Mouse (Mus musculus) hindbrain, embryonic 10.5 days (tissue): ENCODE measurements around the gene Sox10. TPM values are rescaled to one million over a fixed set of nuclear protein-coding genes. Genes with fewer than 3 reads are reported as not detected.

ENCODE experiments used
- DNase-seq: peaks from one replicate; pipeline ENCODE4 v3.0.0-alpha.2; 2017; ENCODE audit warnings: low spot score
- H3K27ac ChIP-seq: fragments of 300-500 bp; sonication (generic); 2 replicates; pipeline ENCODE4 v1.5.1; 2016; ENCODE audit warnings: mild to moderate bottlenecking, moderate library complexity
- H3K27me3 ChIP-seq: fragments of 300-500 bp; sonication (generic); 2 replicates; pipeline ENCODE4 v1.6.1; 2016; ENCODE audit warnings: mild to moderate bottlenecking; ENCODE audit not compliant: poor library complexity, insufficient read depth, severe bottlenecking
- H3K36me3 ChIP-seq: fragments of 300-500 bp; sonication (generic); 2 replicates; pipeline ENCODE4 v1.6.1; 2016; ENCODE audit warnings: mild to moderate bottlenecking, moderate library complexity
- H3K4me1 ChIP-seq: fragments of 300-500 bp; sonication (generic); replicated peaks from 2 replicates; pipeline ENCODE4 v1.6.1; 2016; ENCODE audit warnings: mild to moderate bottlenecking
- H3K4me3 ChIP-seq: fragments of 300-500 bp; sonication (generic); 2 replicates; pipeline ENCODE4 v1.5.1; 2016; ENCODE audit warnings: mild to moderate bottlenecking, moderate library complexity
- H3K9me3 ChIP-seq: fragments of 300-500 bp; sonication (generic); 2 replicates; pipeline ENCODE4 v1.6.1; 2016; ENCODE audit warnings: mild to moderate bottlenecking, moderate library complexity
- WGBS: fragments of 180-500 bp; shearing (Covaris S2); methylation state at CpG from one replicate; pipeline ENCODE4 v1.1.7; 2016; 5-methylcytosine and 5-hydroxymethylcytosine counted together
- polyA plus RNA-seq: library from polyadenylated mRNA; unstranded; fragments of >200 nt; fragmentation: Nextera tagmentation; extraction: Ambion mirVana; gene quantifications from 2 replicates; pipeline ENCODE4 v1.2.1, GENCODE M21; 2016

The Sox10 gene
- polyA plus RNA-seq, 1 experiment from 2014 or later: 9.2 TPM

- Histone ChIP-seq H3K9me3 (peaks cover 6% of the 10 kb centered on the region; the same call in 1 of the 2 replicates), H3K4me1 (peaks cover 2% of the 10 kb centered on the region; the same call in 1 of the 2 replicates), H3K27ac (no peak overlapping the region), H3K36me3 (peaks cover 82% of the 10 kb centered on the region), H3K27me3 (no peaks in the 10 kb centered on the region), H3K4me3 (no peak overlapping the region)
- DNase-seq: no peak
- WGBS: 91% methylated on average over 10 of the region's 10 CpGs
Measured at GRCm38 (mm10) chr15:79130782-79131181, 34.3 kb downstream of the Sox10 start.

- Histone ChIP-seq H3K9me3 (peaks cover 6% of the 10 kb centered on the region; the same call in 1 of the 2 replicates), H3K27ac (no peak overlapping the region), H3K4me1 (no peaks in the 10 kb centered on the region), H3K4me3 (no peak overlapping the region), H3K27me3 (no peaks in the 10 kb centered on the region), H3K36me3 (peaks cover 96% of the 10 kb centered on the region)
- 86% methylated on average over 7 of the region's 7 CpGs for WGBS
- DNase-seq: no peak
Measured at GRCm38 (mm10) chr15:79129311-79129710, 35.7 kb downstream of the Sox10 start.

- Histone ChIP-seq H3K4me1 (no peaks in the 10 kb centered on the region), H3K36me3 (peaks cover 95% of the 10 kb centered on the region), H3K4me3 (no peak overlapping the region), H3K27me3 (no peaks in the 10 kb centered on the region), H3K27ac (no peak overlapping the region), H3K9me3 (peaks cover 6% of the 10 kb centered on the region; the same call in 1 of the 2 replicates)
- WGBS: 93% methylated on average over 5 of the region's 5 CpGs
- DNase-seq: no peak
Measured at GRCm38 (mm10) chr15:79128208-79128607, 36.8 kb downstream of the Sox10 start.

GRCm38 (mm10) chr15:79127101-79127500 is 37.9 kb downstream of the Sox10 start:
- Histone ChIP-seq H3K4me3 (no peak overlapping the region), H3K4me1 (peaks cover 2% of the 10 kb centered on the region; the same call in 1 of the 2 replicates), H3K36me3 (peaks cover 95% of the 10 kb centered on the region), H3K27ac (no peak overlapping the region), H3K27me3 (no peaks in the 10 kb centered on the region), H3K9me3 (peaks cover 6% of the 10 kb centered on the region; the same call in 1 of the 2 replicates)
- DNase-seq: no peak
- 91% methylated on average over 12 of the region's 12 CpGs for WGBS

- Histone ChIP-seq H3K27ac (no peak overlapping the region), H3K27me3 (no peaks in the 10 kb centered on the region), H3K4me1 (peaks cover 4% of the 10 kb centered on the region; the same call in 1 of the 2 replicates), H3K4me3 (no peak overlapping the region), H3K9me3 (peaks cover 6% of the 10 kb centered on the region; the same call in 1 of the 2 replicates), H3K36me3 (peaks cover 89% of the 10 kb centered on the region)
- 83% methylated on average over 13 of the region's 13 CpGs for WGBS
- DNase-seq: peak; percentile 52
Measured at GRCm38 (mm10) chr15:79126217-79126932, 38.7 kb downstream of the Sox10 start.

- Histone ChIP-seq H3K4me1 (peaks cover 4% of the 10 kb centered on the region; the same call in 1 of the 2 replicates), H3K27me3 (no peaks in the 10 kb centered on the region), H3K4me3 (no peak overlapping the region), H3K36me3 (peaks cover 77% of the 10 kb centered on the region), H3K9me3 (peaks cover 6% of the 10 kb centered on the region; the same call in 1 of the 2 replicates), H3K27ac (no peak overlapping the region)
- 86% methylated on average over 10 of the region's 10 CpGs for WGBS
- DNase-seq: no peak
Measured at GRCm38 (mm10) chr15:79124331-79124875, 40.6 kb downstream of the Sox10 start.

- H3K27ac ChIP-seq: no peak overlapping the region
- H3K27me3 ChIP-seq: no peaks in the 10 kb centered on the region
- no peak for DNase-seq
- H3K4me1 ChIP-seq: peaks cover 4% of the 10 kb centered on the region; the same call in 1 of the 2 replicates
- 88% methylated on average over 6 of the region's 6 CpGs for WGBS
- H3K4me3 ChIP-seq: no peak overlapping the region
- H3K9me3 ChIP-seq: peaks cover 6% of the 10 kb centered on the region; the same call in 1 of the 2 replicates
- peaks cover 79% of the 10 kb centered on the region for H3K36me3 ChIP-seq
Measured at GRCm38 (mm10) chr15:79123751-79124150, 41.3 kb downstream of the Sox10 start.

- WGBS: 85% methylated on average over 13 of the region's 13 CpGs
Measured at GRCm38 (mm10) chr15:79122546-79122945, 42.5 kb downstream of the Sox10 start.

GRCm38 (mm10) chr15:79122119-79122518 is 42.9 kb downstream of the Sox10 start:
- H3K4me3 ChIP-seq: no peak overlapping the region
- H3K9me3 ChIP-seq: no peaks in the 10 kb centered on the region
- no peak for DNase-seq
- H3K4me1 ChIP-seq: peaks cover 4% of the 10 kb centered on the region; the same call in 1 of the 2 replicates
- H3K27me3 ChIP-seq: no peaks in the 10 kb centered on the region
- WGBS: 67% methylated on average over 4 of the region's 4 CpGs
- peak overlapping the region; percentile 46; the same call in 1 of the 2 replicates for H3K27ac ChIP-seq
- H3K36me3 ChIP-seq: peaks cover 79% of the 10 kb centered on the region

More at GRCm38 (mm10) chr15:79122546-79122945, 42.5 kb downstream of the Sox10 start:
- DNase-seq: no peak
- Histone ChIP-seq H3K4me1 (peaks cover 4% of the 10 kb centered on the region; the same call in 1 of the 2 replicates), H3K4me3 (no peak overlapping the region), H3K36me3 (peaks cover 79% of the 10 kb centered on the region), H3K27ac (peak overlapping the region; percentile 46; the same call in 1 of the 2 replicates), H3K9me3 (no peaks in the 10 kb centered on the region), H3K27me3 (no peaks in the 10 kb centered on the region)

- H3K36me3 ChIP-seq: peaks cover 79% of the 10 kb centered on the region
- H3K27ac ChIP-seq: no peak overlapping the region
- no peak overlapping the region for H3K4me3 ChIP-seq
- H3K9me3 ChIP-seq: no peaks in the 10 kb centered on the region
- no peak for DNase-seq
- no peaks in the 10 kb centered on the region for H3K27me3 ChIP-seq
- WGBS: 85% methylated on average over 9 of the region's 9 CpGs
- H3K4me1 ChIP-seq: peaks cover 9% of the 10 kb centered on the region; the same call in 1 of the 2 replicates
Measured at GRCm38 (mm10) chr15:79119491-79119890, 45.5 kb downstream of the Sox10 start.

GRCm38 (mm10) chr15:79115276-79115675 is 49.8 kb downstream of the Sox10 start:
- H3K36me3 ChIP-seq: peaks cover 61% of the 10 kb centered on the region
- no peak overlapping the region for H3K4me3 ChIP-seq

GRCm38 (mm10) chr15:79111774-79112173 is 53.3 kb downstream of the Sox10 start:
- no peak for DNase-seq
- H3K4me1 ChIP-seq: peaks cover 42% of the 10 kb centered on the region
- WGBS: 80% methylated on average over 4 of the region's 4 CpGs
- H3K4me3 ChIP-seq: no peak overlapping the region
- H3K27me3 ChIP-seq: peaks cover 16% of the 10 kb centered on the region
- peaks cover 32% of the 10 kb centered on the region for H3K36me3 ChIP-seq
- H3K27ac ChIP-seq: no peak overlapping the region
- no peaks in the 10 kb centered on the region for H3K9me3 ChIP-seq

More at GRCm38 (mm10) chr15:79115276-79115675, 49.8 kb downstream of the Sox10 start:
- DNase-seq: no peak
- Histone ChIP-seq H3K27ac (no peak overlapping the region), H3K4me1 (peaks cover 18% of the 10 kb centered on the region), H3K27me3 (peaks cover 10% of the 10 kb centered on the region), H3K9me3 (no peaks in the 10 kb centered on the region)
- 67% methylated on average over 5 of the region's 5 CpGs for WGBS

- Histone ChIP-seq H3K27ac (no peak overlapping the region), H3K27me3 (peaks cover 16% of the 10 kb centered on the region), H3K36me3 (peaks cover 20% of the 10 kb centered on the region), H3K4me3 (peak overlapping the region; percentile 91; the same call in 1 of the 2 replicates), H3K4me1 (peaks cover 47% of the 10 kb centered on the region), H3K9me3 (no peaks in the 10 kb centered on the region)
- DNase-seq: no peak
- WGBS: 67% methylated on average over 2 of the region's 2 CpGs
Measured at GRCm38 (mm10) chr15:79110528-79110927, 54.5 kb downstream of the Sox10 start.
